Mouse (Mus musculus) cerebellum, adult 2 months (tissue): Measurements from ENCODE around the gene Sh3rf3.

Experiments
- CTCF ChIP-seq: fragments of 200-500 bp; IDR thresholded peaks from 2 replicates; pipeline ENCODE4 v1.5.1; 2011; ENCODE audit warnings: low read depth, mild to moderate bottlenecking, control low read depth, low read length, moderate library complexity, borderline replicate concordance; ENCODE audit not compliant: insufficient read depth
- POLR2A ChIP-seq: fragments of 200-500 bp; IDR thresholded peaks from 2 replicates; pipeline ENCODE4 v1.6.1; 2011; ENCODE audit warnings: low read length, control low read depth, borderline replicate concordance; ENCODE audit not compliant: insufficient read depth

GRCm38 (mm10) chr10:58848536-58848935 is 35.4 kb downstream of the Sh3rf3 start:
- TF ChIP-seq POLR2A, result no peak
- TF ChIP-seq CTCF, result no peak
